Mouse (Mus musculus): ENCODE results near the gene Phf23. TPM values are rescaled to one million over a fixed set of nuclear protein-coding genes. Genes with fewer than 3 reads are reported as not detected.

Phf23 gene
- polyA plus RNA-seq, 1 experiment from 2014 or later: 34.4 TPM

DNA sequence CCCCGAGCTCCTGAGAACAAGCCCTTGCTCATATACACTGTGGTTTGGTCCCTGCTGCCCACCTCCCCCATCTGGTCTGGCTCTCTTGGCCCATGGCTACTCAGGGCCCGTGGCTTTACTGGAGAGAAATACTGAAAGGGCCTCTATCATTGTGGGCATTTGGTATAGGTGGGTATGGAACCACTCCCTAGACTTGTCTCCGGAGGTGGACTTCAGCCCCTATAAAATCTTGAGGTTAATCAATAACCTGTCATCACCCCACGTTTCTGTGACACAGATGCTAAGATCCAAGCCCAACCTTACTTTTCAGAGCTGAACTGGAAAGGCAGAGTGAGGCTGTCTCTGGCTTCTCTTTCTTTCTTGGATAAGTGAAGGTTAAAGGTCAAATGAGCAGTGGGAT lies 26.8 kb upstream of the Phf23 start:
- DNase-seq (ENCODE audit: low spot score): no peak
- peaks cover 2% of the 10 kb centered on the region; the same call in 1 of the 2 replicates for H3K4me1 ChIP-seq (replicated peaks; ENCODE audit: control insufficient read depth, insufficient read depth)
- WGBS: 63% methylated on average over 4 of the region's 4 CpGs
- H3K27ac ChIP-seq (replicated peaks): no peak overlapping the region
- H3K4me2 ChIP-seq (replicated peaks; ENCODE audit: low read depth): no peak overlapping the region
- peaks cover 11% of the 10 kb centered on the region; the same call in 1 of the 2 replicates for H3K36me3 ChIP-seq (ENCODE audit: control insufficient read depth, insufficient read depth, low read length)
- no peak overlapping the region for H3K9ac ChIP-seq (ENCODE audit: low read length)
- no peak for ATAC-seq (ENCODE audit: low FRiP score, low TSS enrichment)
- H3K4me3 ChIP-seq (ENCODE audit: low read depth, low read length): no peak overlapping the region
- H3K9me3 ChIP-seq (ENCODE audit: control insufficient read depth, low read length): no peaks in the 10 kb centered on the region
- no peak for TF ChIP-seq EP300 (optimal IDR thresholded peaks at IDR 0.05)
- TF ChIP-seq CTCF (IDR thresholded peaks at IDR 0.05; ENCODE audit: low read depth): no peak
- peaks cover 6% of the 10 kb centered on the region; the same call in 1 of the 2 replicates for H3K27me3 ChIP-seq (ENCODE audit: control insufficient read depth, insufficient read depth, low read length)

DNA sequence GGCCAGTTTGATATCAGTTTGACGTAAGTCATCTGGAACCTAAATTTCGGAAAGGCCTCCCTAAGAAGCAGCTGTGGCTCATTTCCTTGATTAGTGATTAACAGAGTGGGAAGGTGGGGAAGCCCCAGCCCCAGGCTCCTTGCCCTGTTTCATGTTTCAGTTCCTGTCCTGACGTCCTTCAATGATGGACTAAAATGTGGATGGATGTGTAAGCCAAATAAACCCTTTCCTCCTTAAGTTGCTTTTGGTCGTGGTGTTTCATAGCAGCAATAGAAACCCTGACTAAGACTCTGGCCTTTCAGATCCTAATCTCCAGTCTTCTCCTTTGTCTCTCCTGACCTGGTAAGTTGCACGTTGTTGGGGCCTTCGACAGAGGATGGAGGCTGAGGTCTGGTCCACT lies 25.4 kb upstream of the Phf23 start:
- H3K27me3 ChIP-seq (ENCODE audit: control insufficient read depth, insufficient read depth, low read length): peaks cover 2% of the 10 kb centered on the region; the same call in 1 of the 2 replicates
- H3K36me3 ChIP-seq (ENCODE audit: control insufficient read depth, insufficient read depth, low read length): peaks cover 22% of the 10 kb centered on the region
- H3K4me3 ChIP-seq (ENCODE audit: low read depth, low read length): no peak overlapping the region
- peaks cover 2% of the 10 kb centered on the region; the same call in 1 of the 2 replicates for H3K4me1 ChIP-seq (replicated peaks; ENCODE audit: control insufficient read depth, insufficient read depth)
- TF ChIP-seq EP300 (optimal IDR thresholded peaks at IDR 0.05) (no peak), CTCF (IDR thresholded peaks at IDR 0.05; ENCODE audit: low read depth) (no peak)
- H3K9ac ChIP-seq (ENCODE audit: low read length): no peak overlapping the region
- no peaks in the 10 kb centered on the region for H3K9me3 ChIP-seq (ENCODE audit: control insufficient read depth, low read length)
- H3K27ac ChIP-seq (replicated peaks): no peak overlapping the region
- H3K4me2 ChIP-seq (replicated peaks; ENCODE audit: low read depth): no peak overlapping the region
- no peak for DNase-seq (ENCODE audit: low spot score)
- WGBS: 65% methylated on average over 6 of the region's 6 CpGs
- ATAC-seq (ENCODE audit: low FRiP score, low TSS enrichment): no peak

DNA sequence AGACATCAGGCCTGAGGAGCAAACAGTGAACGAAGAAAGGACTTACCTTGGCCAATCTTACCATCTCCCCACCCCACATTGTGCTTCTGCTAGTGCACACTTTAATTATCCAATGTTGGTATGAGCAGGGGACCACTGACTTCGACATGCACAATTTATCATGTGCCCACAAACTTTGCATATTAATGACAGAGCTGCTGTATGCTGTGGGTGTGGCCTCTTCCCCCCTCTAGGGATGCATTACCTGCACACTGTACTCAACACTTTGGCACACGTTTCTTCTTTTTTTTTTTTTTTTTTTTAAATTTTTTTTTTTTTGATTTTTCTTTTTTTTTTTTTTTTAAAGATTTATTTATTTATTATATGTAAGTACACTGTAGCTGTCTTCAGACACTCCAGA lies 24.8 kb upstream of the Phf23 start:
- DNase-seq (ENCODE audit: low spot score): peak; percentile 30
- H3K27me3 ChIP-seq (ENCODE audit: control insufficient read depth, insufficient read depth, low read length): peaks cover 2% of the 10 kb centered on the region; the same call in 1 of the 2 replicates
- no peak overlapping the region for H3K4me2 ChIP-seq (replicated peaks; ENCODE audit: low read depth)
- no peaks in the 10 kb centered on the region for H3K9me3 ChIP-seq (ENCODE audit: control insufficient read depth, low read length)
- no peak overlapping the region for H3K27ac ChIP-seq (replicated peaks)
- no peak for ATAC-seq (ENCODE audit: low FRiP score, low TSS enrichment)
- 44% methylated on average over 3 of the region's 3 CpGs for WGBS
- peaks cover 22% of the 10 kb centered on the region for H3K36me3 ChIP-seq (ENCODE audit: control insufficient read depth, insufficient read depth, low read length)
- TF ChIP-seq CTCF (IDR thresholded peaks at IDR 0.05; ENCODE audit: low read depth) (no peak), EP300 (optimal IDR thresholded peaks at IDR 0.05) (no peak)
- peaks cover 2% of the 10 kb centered on the region; the same call in 1 of the 2 replicates for H3K4me1 ChIP-seq (replicated peaks; ENCODE audit: control insufficient read depth, insufficient read depth)
- no peak overlapping the region for H3K4me3 ChIP-seq (ENCODE audit: low read depth, low read length)
- H3K9ac ChIP-seq (ENCODE audit: low read length): no peak overlapping the region

DNA sequence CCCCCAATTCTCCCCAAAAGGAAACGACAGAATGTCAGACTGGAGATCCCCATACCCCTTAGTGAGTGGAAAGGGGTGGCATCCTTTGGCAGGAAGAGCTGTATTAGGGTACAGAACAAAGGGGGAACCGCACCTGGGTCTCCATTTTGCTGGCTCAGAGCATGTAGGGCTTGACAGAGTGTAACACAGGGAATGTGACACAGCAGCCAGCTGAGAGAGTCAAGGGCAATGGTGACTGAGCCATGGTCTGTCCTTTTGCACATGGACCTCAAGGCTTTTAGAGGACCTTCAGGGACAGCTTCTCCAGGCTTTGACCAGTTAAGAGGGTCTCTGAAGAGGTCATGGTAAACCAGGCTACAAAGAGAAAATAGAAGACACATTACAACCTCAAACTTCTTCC lies 20.7 kb upstream of the Phf23 start:
- Histone ChIP-seq H3K4me1 (replicated peaks; ENCODE audit: control insufficient read depth, insufficient read depth) (no peaks in the 10 kb centered on the region), H3K9me3 (ENCODE audit: control insufficient read depth, low read length) (no peaks in the 10 kb centered on the region), H3K4me2 (replicated peaks; ENCODE audit: low read depth) (no peak overlapping the region), H3K36me3 (ENCODE audit: control insufficient read depth, insufficient read depth, low read length) (peaks cover 16% of the 10 kb centered on the region), H3K27me3 (ENCODE audit: control insufficient read depth, insufficient read depth, low read length) (no peaks in the 10 kb centered on the region), H3K27ac (replicated peaks) (no peak overlapping the region), H3K9ac (ENCODE audit: low read length) (no peak overlapping the region), H3K4me3 (ENCODE audit: low read depth, low read length) (no peak overlapping the region)
- TF ChIP-seq EP300 (optimal IDR thresholded peaks at IDR 0.05) (no peak), CTCF (IDR thresholded peaks at IDR 0.05; ENCODE audit: low read depth) (no peak)
- ATAC-seq (ENCODE audit: low FRiP score, low TSS enrichment) (no peak), DNase-seq (ENCODE audit: low spot score) (no peak)
- WGBS: 94% methylated on average over 2 of the region's 2 CpGs

DNA sequence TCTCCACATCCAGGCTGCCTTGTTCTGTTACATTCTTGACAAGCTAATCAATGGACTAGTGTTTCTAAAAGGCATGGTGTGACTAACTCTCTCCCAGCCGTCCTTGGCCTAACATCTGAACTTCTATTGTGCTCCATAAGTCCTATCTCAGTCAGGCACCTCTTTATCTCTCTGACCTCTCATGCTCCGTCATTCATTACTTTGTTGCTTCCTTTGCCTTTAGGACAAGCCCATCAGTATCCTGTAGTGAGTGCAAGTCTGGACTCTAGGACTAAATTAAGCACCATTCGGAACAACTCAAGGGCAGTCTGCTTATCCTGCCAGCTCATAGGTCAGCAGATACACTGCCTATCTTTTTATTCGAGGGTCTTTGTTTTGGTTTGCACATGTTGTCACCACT lies 19.3 kb upstream of the Phf23 start:
- H3K9me3 ChIP-seq (ENCODE audit: control insufficient read depth, low read length): no peaks in the 10 kb centered on the region
- H3K27me3 ChIP-seq (ENCODE audit: control insufficient read depth, insufficient read depth, low read length): no peaks in the 10 kb centered on the region
- no peaks in the 10 kb centered on the region for H3K4me1 ChIP-seq (replicated peaks; ENCODE audit: control insufficient read depth, insufficient read depth)
- DNase-seq (ENCODE audit: low spot score): no peak
- peaks cover 13% of the 10 kb centered on the region for H3K36me3 ChIP-seq (ENCODE audit: control insufficient read depth, insufficient read depth, low read length)
- no peak overlapping the region for H3K4me2 ChIP-seq (replicated peaks; ENCODE audit: low read depth)
- no peak overlapping the region for H3K4me3 ChIP-seq (ENCODE audit: low read depth, low read length)
- WGBS: 79% methylated on average over 4 of the region's 4 CpGs
- TF ChIP-seq EP300 (optimal IDR thresholded peaks at IDR 0.05) (no peak), CTCF (IDR thresholded peaks at IDR 0.05; ENCODE audit: low read depth) (no peak)
- no peak overlapping the region for H3K9ac ChIP-seq (ENCODE audit: low read length)
- H3K27ac ChIP-seq (replicated peaks): no peak overlapping the region
- ATAC-seq (ENCODE audit: low FRiP score, low TSS enrichment): no peak

DNA sequence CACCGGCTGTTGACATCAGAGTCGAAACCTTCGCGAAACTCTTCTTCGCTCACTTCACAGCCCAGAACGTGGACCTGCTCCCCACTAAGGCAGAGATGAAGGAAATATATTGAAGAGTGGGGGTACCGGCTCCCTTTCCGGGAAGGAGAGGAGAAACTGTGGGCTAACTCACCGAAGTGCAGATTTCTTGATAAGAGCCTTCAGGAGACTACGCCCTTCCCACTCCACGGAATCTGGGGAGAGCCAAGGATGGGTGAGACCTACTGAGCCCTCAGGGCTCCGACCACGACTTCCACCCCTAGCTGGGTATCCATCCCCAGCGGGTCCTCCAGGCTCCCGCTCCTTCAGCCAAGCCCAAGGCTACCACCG lies 15.8 kb upstream of the Phf23 start:
- Histone ChIP-seq H3K27ac (replicated peaks) (peak overlapping the region; percentile 98), H3K4me1 (replicated peaks; ENCODE audit: control insufficient read depth, insufficient read depth) (no peaks in the 10 kb centered on the region; the same call in 1 of the 2 replicates), H3K27me3 (ENCODE audit: control insufficient read depth, insufficient read depth, low read length) (no peaks in the 10 kb centered on the region), H3K36me3 (ENCODE audit: control insufficient read depth, insufficient read depth, low read length) (peaks cover 9% of the 10 kb centered on the region; the same call in 1 of the 2 replicates), H3K4me3 (ENCODE audit: low read depth, low read length) (peak overlapping the region; percentile 97), H3K4me2 (replicated peaks; ENCODE audit: low read depth) (peak overlapping the region; percentile 89), H3K9ac (ENCODE audit: low read length) (peak overlapping the region; percentile 78), H3K9me3 (ENCODE audit: control insufficient read depth, low read length) (no peaks in the 10 kb centered on the region)
- ATAC-seq (ENCODE audit: low FRiP score, low TSS enrichment) (no peak; the same call in none of the 2 replicates), DNase-seq (ENCODE audit: low spot score) (no peak)
- TF ChIP-seq EP300 (optimal IDR thresholded peaks at IDR 0.05) (no peak), CTCF (IDR thresholded peaks at IDR 0.05; ENCODE audit: low read depth) (no peak)
- WGBS: 2% methylated on average over 16 of the region's 16 CpGs

All from stomach, postnatal 0 days (tissue).